Mouse (Mus musculus) CH12.LX (cell line): ENCODE measurements around the gene Fstl4. TPM values are rescaled to one million over a fixed set of nuclear protein-coding genes. Genes with fewer than 3 reads are reported as not detected.

Experiments used
- DNase-seq: peaks from one replicate; pipeline ENCODE4 v3.0.0-alpha.2; 2013; ENCODE audit errors: extremely low read depth
- H3K27ac ChIP-seq: 2 replicates; pipeline ENCODE4 v1.5.1; 2012; ENCODE audit warnings: low read depth, mild to moderate bottlenecking, control low read depth, moderate library complexity; ENCODE audit not compliant: insufficient read depth
- H3K27me3 ChIP-seq: replicated peaks from 2 replicates; pipeline ENCODE3; 2012; ENCODE audit warnings: inconsistent platforms
- H3K36me3 ChIP-seq, 2 experiments: replicated peaks in 1 of 2; 2 replicates each; pipeline versions ENCODE3 to v1.6.1; 2012; ENCODE audit warnings: inconsistent platforms in 1 of 2, low read length in 1 of 2, mild to moderate bottlenecking in 1 of 2, mixed read lengths in 1 of 2, moderate library complexity in 1 of 2; ENCODE audit not compliant: control insufficient read depth in 1 of 2, insufficient read depth in 1 of 2
- H3K4me1 ChIP-seq, 2 experiments: 2 replicates each; pipeline ENCODE4 v1.6.1; 2012; ENCODE audit warnings: inconsistent platforms in 1 of 2, moderate library complexity in 1 of 2; ENCODE audit not compliant: insufficient read depth in 2 of 2, control insufficient read depth in 1 of 2
- H3K4me2 ChIP-seq: 2 replicates; pipeline ENCODE4 v1.6.1; 2012; ENCODE audit warnings: low read depth, mild to moderate bottlenecking, control low read depth; ENCODE audit not compliant: poor library complexity, insufficient read depth, severe bottlenecking
- H3K4me3 ChIP-seq, 3 experiments: fragments of 150-350 bp in 1 of 3; sonication (generic) in 1 of 3; replicated peaks in 1 of 3; 2 replicates each; pipeline versions ENCODE3 to v1.5.1; 2011 to 2012; ENCODE audit warnings: low read depth in 2 of 3, low read length in 2 of 3, mild to moderate bottlenecking in 2 of 3, moderate library complexity in 2 of 3, control low read depth in 1 of 3, improper control_type of control experiment in 1 of 3, inconsistent platforms in 1 of 3, mixed read lengths in 1 of 3; ENCODE audit not compliant: poor library complexity in 1 of 3
- H3K79me2 ChIP-seq: replicated peaks from 2 replicates; pipeline ENCODE4 v1.6.1; 2012; ENCODE audit warnings: mild to moderate bottlenecking, moderate library complexity; ENCODE audit not compliant: control insufficient read depth, poor library complexity, insufficient read depth, severe bottlenecking; ENCODE audit errors: extremely low read depth
- H3K9ac ChIP-seq: 2 replicates; pipeline ENCODE4 v1.6.1; 2012; ENCODE audit warnings: low read depth, mild to moderate bottlenecking, control low read depth, moderate library complexity; ENCODE audit not compliant: insufficient read depth
- H3K9me3 ChIP-seq: replicated peaks from 2 replicates; pipeline ENCODE3; 2012; ENCODE audit warnings: low read length, inconsistent platforms, mixed read lengths
- BHLHE40 ChIP-seq: IDR thresholded peaks from 2 replicates; pipeline ENCODE4 v1.6.1; 2011; ENCODE audit warnings: mild to moderate bottlenecking, low read depth, low read length, improper control_type of control experiment
- CHD1 ChIP-seq: IDR thresholded peaks from 2 replicates; pipeline ENCODE4 v1.6.1; 2012; ENCODE audit warnings: low read depth, low read length, improper control_type of control experiment, inconsistent platforms
- CHD2 ChIP-seq: IDR thresholded peaks from 2 replicates; pipeline ENCODE4 v1.6.1; 2011; ENCODE audit warnings: low read length, improper control_type of control experiment
- CTCF ChIP-seq, 2 experiments: IDR thresholded peaks in 1 of 2; conservative IDR thresholded peaks in 1 of 2; 2 replicates each; pipeline ENCODE4 v1.5.1; 2011 to 2012; ENCODE audit warnings: low read depth in 2 of 2, low read length in 2 of 2, improper control_type of control experiment in 1 of 2, inconsistent platforms in 1 of 2, mild to moderate bottlenecking in 1 of 2, moderate library complexity in 1 of 2
- E2F4 ChIP-seq: IDR thresholded peaks from 2 replicates; pipeline ENCODE4 v1.6.1; 2011; ENCODE audit warnings: low read depth, low read length, improper control_type of control experiment; ENCODE audit not compliant: insufficient replicate concordance
- ELF1 ChIP-seq: IDR thresholded peaks from 2 replicates; pipeline ENCODE4 v1.6.1; 2014; ENCODE audit warnings: low read depth, mild to moderate bottlenecking, inconsistent platforms, low read length, improper control_type of control experiment
- ETS1 ChIP-seq: conservative IDR thresholded peaks from 2 replicates; pipeline ENCODE4 v1.6.1; 2012; ENCODE audit warnings: low read depth, mild to moderate bottlenecking, inconsistent platforms, low read length, improper control_type of control experiment, moderate library complexity
- GABPA ChIP-seq: IDR thresholded peaks from 2 replicates; pipeline ENCODE4 v1.6.1; 2012; ENCODE audit warnings: low read depth, low read length, improper control_type of control experiment, inconsistent platforms; ENCODE audit not compliant: insufficient replicate concordance
- IRF4 ChIP-seq: IDR thresholded peaks from 2 replicates; pipeline ENCODE4 v1.6.1; 2014; ENCODE audit warnings: low read depth, mild to moderate bottlenecking, inconsistent platforms, low read length, improper control_type of control experiment
- MAFK ChIP-seq: IDR thresholded peaks from 2 replicates; pipeline ENCODE4 v1.6.1; 2011; ENCODE audit warnings: low read length, improper control_type of control experiment; ENCODE audit not compliant: insufficient replicate concordance
- MAZ ChIP-seq: IDR thresholded peaks from 2 replicates; pipeline ENCODE4 v1.6.1; 2012; ENCODE audit warnings: low read depth, mild to moderate bottlenecking, inconsistent platforms, low read length, improper control_type of control experiment, moderate library complexity
- NELFE ChIP-seq: IDR thresholded peaks from 2 replicates; pipeline ENCODE4 v1.6.1; 2011; ENCODE audit warnings: low read depth, low read length, improper control_type of control experiment
- POLR2A ChIP-seq: IDR thresholded peaks from 2 replicates; pipeline ENCODE4 v1.6.1; 2011; ENCODE audit warnings: low read depth, mild to moderate bottlenecking, improper control_type of control experiment, low read length
- POLR2AphosphoS2 ChIP-seq: IDR thresholded peaks from 2 replicates; pipeline ENCODE4 v1.6.1; 2011; ENCODE audit warnings: low read depth, low read length, improper control_type of control experiment
- RAD21 ChIP-seq: IDR thresholded peaks from 2 replicates; pipeline ENCODE4 v1.6.1; 2011; ENCODE audit warnings: low read depth, mild to moderate bottlenecking, low read length, improper control_type of control experiment, moderate library complexity
- RCOR1 ChIP-seq: conservative IDR thresholded peaks from 2 replicates; pipeline ENCODE4 v1.6.1; 2012; ENCODE audit warnings: low read depth, mild to moderate bottlenecking, inconsistent platforms, low read length, improper control_type of control experiment
- SIN3A ChIP-seq: IDR thresholded peaks from 2 replicates; pipeline ENCODE4 v1.6.1; 2012; ENCODE audit warnings: low read length, improper control_type of control experiment, inconsistent platforms
- SMC3 ChIP-seq: IDR thresholded peaks from 2 replicates; pipeline ENCODE4 v1.6.1; 2011; ENCODE audit warnings: low read depth, low read length, improper control_type of control experiment
- TBP ChIP-seq: conservative IDR thresholded peaks from 2 replicates; pipeline ENCODE4 v1.6.1; 2011; ENCODE audit warnings: low read depth, low read length, improper control_type of control experiment
- USF1 ChIP-seq: IDR thresholded peaks from 2 replicates; pipeline ENCODE4 v1.6.1; 2014; ENCODE audit warnings: low read depth, mild to moderate bottlenecking, inconsistent platforms, low read length, improper control_type of control experiment
- USF2 ChIP-seq: conservative IDR thresholded peaks from 2 replicates; pipeline ENCODE4 v1.6.1; 2011; ENCODE audit warnings: low read depth, low read length, improper control_type of control experiment
- ZKSCAN1 ChIP-seq: IDR thresholded peaks from 2 replicates; pipeline ENCODE4 v1.6.1; 2012; ENCODE audit warnings: low read depth, inconsistent platforms, low read length, improper control_type of control experiment, borderline replicate concordance
- ZMIZ1 ChIP-seq: IDR thresholded peaks from 2 replicates; pipeline ENCODE4 v1.6.1; 2012; ENCODE audit warnings: low read depth, mild to moderate bottlenecking, inconsistent platforms, low read length, improper control_type of control experiment
- ZNF384 ChIP-seq: IDR thresholded peaks from 2 replicates; pipeline ENCODE4 v1.6.1; 2012; ENCODE audit warnings: low read depth, low read length, improper control_type of control experiment, inconsistent platforms
- dilution Hi-C: fragments of 300-500 bp; cut with MboI; formaldehyde crosslinking; loops from 2 replicates; pipeline ENCODE4 v1.14.3; 2020; ENCODE audit warnings: low sequenced_read_pairs; ENCODE audit not compliant: extremely low pct_unique_long_range_greater_than_20kb, extremely low pct_ligation_motif_present
- in situ Hi-C: fragments of 300-500 bp; cut with MboI; formaldehyde crosslinking; loops from 3 replicates; pipeline ENCODE4 v1.14.3; 2019; ENCODE audit warnings: low sequenced_read_pairs, low pct_ligation_motif_present, low pct_unique_long_range_greater_than_20kb, mixed read lengths
- polyA plus RNA-seq: library from polyadenylated mRNA; unstranded; fragments of >175 nt; gene quantifications from 2 replicates; pipeline ENCODE4 v1.2.1, GENCODE M21; 2012; ENCODE audit warnings: low read depth; ENCODE audit not compliant: insufficient read length
- total RNA-seq, 2 experiments: library from RNA; depleted of rRNA; stranded (reverse); fragments of 300-350 nt in 1 of 2; fragments of >200 nt in 1 of 2; gene quantifications; 2 replicates each; pipeline ENCODE4 v1.2.3; 2012 to 2014

The Fstl4 gene
- total and polyA plus RNA-seq, 3 experiments = not detected

DNA sequence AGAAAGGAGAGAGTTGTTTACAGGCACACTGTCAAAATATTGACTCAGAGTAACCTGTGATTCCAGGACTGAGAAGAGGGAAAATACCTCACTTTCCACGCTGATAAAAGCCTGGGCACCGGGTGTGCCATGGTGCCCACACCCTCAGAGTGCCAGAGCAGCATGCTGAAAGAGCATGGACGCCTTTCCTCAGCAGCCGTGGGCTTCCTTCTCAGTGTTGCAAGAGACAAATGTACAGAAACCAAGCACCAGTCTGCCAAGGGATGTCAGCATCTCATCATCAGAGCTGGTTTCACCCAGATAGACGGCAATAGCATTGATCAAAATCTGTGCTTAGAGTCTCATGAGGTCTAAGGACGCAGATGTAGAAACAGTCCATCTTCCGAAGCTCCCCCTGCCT is 125.7 kb downstream of the Fstl4 start:
- dilution Hi-C loops = no loop called here
- Histone ChIP-seq H3K9ac (no peak overlapping the region), H3K4me3 (no peak overlapping the region), H3K27ac (no peak overlapping the region), H3K79me2 (no peaks in the 10 kb centered on the region), H3K4me1 (peaks cover 0 to 11% of the 10 kb centered on the region in 2 experiments; a peak in 1 of 4 replicates), H3K4me2 (no peak overlapping the region), H3K9me3 (no peaks in the 10 kb centered on the region), H3K27me3 (peaks cover 73% of the 10 kb centered on the region), H3K36me3 (no peaks in the 10 kb centered on the region)
- in situ Hi-C loops = no loop called here
- DNase-seq = no peak
- TF ChIP-seq TBP (no peak), SIN3A (no peak), USF1 (no peak), ZMIZ1 (no peak), POLR2AphosphoS2 (no peak), SMC3 (no peak), ELF1 (no peak), GABPA (no peak), CHD2 (no peak), MAZ (no peak), RAD21 (no peak), NELFE (no peak), ZKSCAN1 (no peak), ETS1 (no peak), USF2 (no peak), E2F4 (no peak), RCOR1 (no peak), CTCF (conservative IDR thresholded peaks at IDR 0.05 in 1 of 2, IDR thresholded peaks at IDR 0.05 in 1 of 2; ENCODE audit: low read depth in 2 of 2, low read length in 2 of 2) (no peak)

DNA sequence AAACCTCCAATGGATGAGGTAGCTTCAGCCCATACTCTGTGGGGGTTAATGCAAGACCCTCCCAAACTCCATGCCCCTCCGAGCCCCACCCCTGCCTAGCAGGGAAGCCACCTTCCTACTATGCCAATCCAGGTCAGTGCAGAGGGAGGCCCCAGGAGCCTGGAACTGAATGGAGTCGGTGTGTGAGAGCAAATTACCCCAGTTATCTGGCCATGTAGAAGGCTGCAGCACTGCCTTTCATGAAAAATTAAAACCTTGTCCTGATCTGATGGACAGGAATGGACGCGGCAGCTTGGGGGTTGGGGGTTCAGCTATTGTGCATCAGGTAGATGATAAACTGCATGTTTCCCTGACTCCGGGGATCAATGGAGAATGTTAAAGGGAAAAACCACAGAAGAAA is 139.7 kb downstream of the Fstl4 start:
- no peak overlapping the region for H3K4me3 ChIP-seq
- dilution Hi-C loops = no loop called here
- TF ChIP-seq ZKSCAN1 (no peak), POLR2AphosphoS2 (no peak), ZNF384 (no peak), NELFE (no peak), BHLHE40 (no peak), IRF4 (no peak), GABPA (no peak), CHD1 (no peak), E2F4 (no peak), MAZ (no peak), RCOR1 (no peak), POLR2A (no peak), ELF1 (no peak), MAFK (no peak), SMC3 (no peak)
- TF ChIP-seq, all 38 proteins: peak for 0
- Histone ChIP-seq H3K36me3 (no peaks in the 10 kb centered on the region), H3K4me1 (no peaks in the 10 kb centered on the region), H3K9ac (no peak overlapping the region), H3K4me2 (no peak overlapping the region), H3K79me2 (no peaks in the 10 kb centered on the region), H3K27me3 (peaks cover 78% of the 10 kb centered on the region), H3K27ac (no peak overlapping the region), H3K9me3 (no peaks in the 10 kb centered on the region)
- in situ Hi-C loops = no loop called here
- DNase-seq = no peak
